Mouse (Mus musculus) spleen, adult 2 months (tissue): ENCODE measurements around the gene Prpsap1. TPM values are rescaled to one million over a fixed set of nuclear protein-coding genes. Genes with fewer than 3 reads are reported as not detected.

ENCODE experiments used
- DNase-seq, 2 experiments: peaks; one replicate each; pipeline versions ENCODE4 v3.0.0 to v3.0.0-alpha.2; 2012 to 2021; ENCODE audit warnings: low spot score in 2 of 2, low read depth in 1 of 2
- H3K27ac ChIP-seq: fragments of 200-500 bp; 2 replicates; pipeline ENCODE4 v1.5.1; 2012; ENCODE audit warnings: low read length, inconsistent platforms; ENCODE audit not compliant: insufficient read depth
- H3K27me3 ChIP-seq: fragments of 200-500 bp; 2 replicates; pipeline ENCODE4 v1.6.1; 2012; ENCODE audit warnings: mild to moderate bottlenecking, moderate library complexity, low read length, inconsistent platforms; ENCODE audit not compliant: control insufficient read depth, insufficient read depth
- H3K36me3 ChIP-seq: fragments of 200-500 bp; 2 replicates; pipeline ENCODE4 v1.6.1; 2012; ENCODE audit warnings: mild to moderate bottlenecking, low read length, inconsistent platforms; ENCODE audit not compliant: control insufficient read depth, insufficient read depth
- H3K4me1 ChIP-seq: fragments of 200-500 bp; 2 replicates; pipeline ENCODE4 v1.6.1; 2011; ENCODE audit warnings: inconsistent platforms; ENCODE audit not compliant: control insufficient read depth, insufficient read depth, insufficient read length
- H3K4me3 ChIP-seq: fragments of 200-500 bp; 2 replicates; pipeline ENCODE4 v1.5.1; 2011; ENCODE audit warnings: mild to moderate bottlenecking, inconsistent platforms; ENCODE audit not compliant: insufficient read depth, insufficient read length; ENCODE audit errors: extremely low read depth
- CTCF ChIP-seq: fragments of 200-500 bp; IDR thresholded peaks from 2 replicates; pipeline ENCODE4 v1.5.1; 2011; ENCODE audit warnings: mild to moderate bottlenecking, inconsistent platforms; ENCODE audit not compliant: insufficient read depth, insufficient read length, insufficient replicate concordance; ENCODE audit errors: extremely low read depth
- POLR2A ChIP-seq: fragments of 200-500 bp; IDR thresholded peaks from 2 replicates; pipeline ENCODE4 v1.6.1; 2011; ENCODE audit warnings: low read depth, low read length, inconsistent platforms
- WGBS: fragments of 180-500 bp; shearing (Covaris S2); methylation state at CpG from one replicate; pipeline ENCODE4 v1.1.7; 2018; 5-methylcytosine and 5-hydroxymethylcytosine counted together
- polyA plus RNA-seq: library from polyadenylated mRNA; depleted of rRNA; stranded (reverse); fragments of >200 nt; gene quantifications from 2 replicates; pipeline ENCODE4 v1.2.3, GENCODE M21; 2012

Prpsap1 gene
- polyA plus RNA-seq, 1 experiment: 62.1 TPM

- H3K4me1 ChIP-seq: peaks cover 12% of the 10 kb centered on the region
- H3K27ac ChIP-seq: no peak overlapping the region
- 85% methylated on average over 8 of the region's 8 CpGs for WGBS
- DNase-seq: no peak
- TF ChIP-seq POLR2A: no peak
- no peak for TF ChIP-seq CTCF
- H3K4me3 ChIP-seq: no peak overlapping the region
- H3K27me3 ChIP-seq: peaks cover 19% of the 10 kb centered on the region
- H3K36me3 ChIP-seq: no peaks in the 10 kb centered on the region
Observed at GRCm38 (mm10) chr11:116528636-116529320, 34.8 kb upstream of the Prpsap1 start.

GRCm38 (mm10) chr11:116523699-116524189 lies 29.7 kb upstream of the Prpsap1 start:
- Histone ChIP-seq H3K4me1 (no peaks in the 10 kb centered on the region), H3K4me3 (no peak overlapping the region), H3K27ac (no peak overlapping the region), H3K36me3 (no peaks in the 10 kb centered on the region), H3K27me3 (no peaks in the 10 kb centered on the region)
- DNase-seq: no peak
- WGBS: 68% methylated on average over 5 of the region's 5 CpGs
- TF ChIP-seq CTCF (no peak), POLR2A (no peak)

- H3K4me1 ChIP-seq: no peaks in the 10 kb centered on the region
- peak overlapping the region; percentile 30; the same call in 1 of the 2 replicates for H3K27ac ChIP-seq
- no peak for DNase-seq
- WGBS: 58% methylated on average over 16 of the region's 16 CpGs
- TF ChIP-seq POLR2A (no peak), CTCF (no peak)
- H3K36me3 ChIP-seq: no peaks in the 10 kb centered on the region
- H3K4me3 ChIP-seq: no peak overlapping the region
- no peaks in the 10 kb centered on the region for H3K27me3 ChIP-seq
Observed at GRCm38 (mm10) chr11:116522886-116523698, 29.1 kb upstream of the Prpsap1 start.

DNA sequence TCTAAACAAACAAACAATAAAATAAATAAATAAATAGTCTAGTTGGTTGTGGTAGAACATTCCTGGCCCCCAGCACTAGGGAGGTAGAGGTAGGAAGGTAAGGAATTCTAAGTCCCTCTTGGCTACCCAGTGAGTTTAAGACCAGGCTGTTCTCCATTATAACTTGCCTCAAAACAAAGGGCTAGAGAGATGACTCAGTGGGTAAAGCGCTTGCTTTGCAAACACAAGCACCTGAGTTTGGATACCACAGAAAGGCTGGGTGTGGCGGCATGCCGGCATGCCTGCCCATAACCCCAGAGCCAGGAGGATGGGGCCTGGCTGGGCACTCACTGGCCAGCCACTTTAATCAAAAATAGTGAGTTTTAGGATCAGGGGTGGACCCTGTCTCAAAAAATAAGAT lies 28.0 kb upstream of the Prpsap1 start:
- DNase-seq: no peak
- no peak overlapping the region for H3K4me3 ChIP-seq
- no peaks in the 10 kb centered on the region for H3K36me3 ChIP-seq
- H3K27me3 ChIP-seq: no peaks in the 10 kb centered on the region
- H3K4me1 ChIP-seq: no peaks in the 10 kb centered on the region
- no peak overlapping the region for H3K27ac ChIP-seq
- WGBS: 91% methylated on average over 3 of the region's 3 CpGs
- TF ChIP-seq CTCF (no peak), POLR2A (no peak)

- WGBS: 48% methylated on average over 3 of the region's 3 CpGs
- Histone ChIP-seq H3K27me3 (no peaks in the 10 kb centered on the region), H3K4me1 (no peaks in the 10 kb centered on the region), H3K27ac (no peak overlapping the region), H3K4me3 (no peak overlapping the region), H3K36me3 (no peaks in the 10 kb centered on the region)
- TF ChIP-seq CTCF (no peak), POLR2A (no peak)
- no peak for DNase-seq
Observed at GRCm38 (mm10) chr11:116521143-116521542, 27.1 kb upstream of the Prpsap1 start.

DNA sequence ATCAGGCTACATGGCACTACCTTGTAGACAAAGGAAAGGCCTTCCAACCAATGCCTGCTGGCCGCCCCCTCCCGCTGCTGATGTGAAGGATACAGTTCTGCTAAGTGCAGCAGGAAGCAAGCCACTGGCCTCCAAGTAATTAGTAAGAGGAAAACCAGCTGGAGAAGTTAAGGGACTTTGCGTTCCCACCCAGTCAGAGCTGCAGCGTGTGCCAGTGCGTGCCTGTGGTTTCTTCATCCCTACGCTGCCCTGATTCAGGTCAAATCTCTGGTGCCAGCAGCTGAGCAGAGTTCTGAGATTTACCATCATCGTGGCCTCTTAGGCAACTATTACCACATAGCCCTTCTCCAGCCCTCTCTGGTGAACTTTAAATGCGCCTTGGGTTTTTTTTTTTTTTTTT lies 24.5 kb upstream of the Prpsap1 start:
- Histone ChIP-seq H3K27ac (no peak overlapping the region), H3K27me3 (no peaks in the 10 kb centered on the region), H3K4me1 (no peaks in the 10 kb centered on the region), H3K4me3 (no peak overlapping the region), H3K36me3 (no peaks in the 10 kb centered on the region)
- no peak for TF ChIP-seq CTCF
- 61% methylated on average over 8 of the region's 8 CpGs for WGBS
- no peak for DNase-seq
